Mouse (Mus musculus) frontal cortex, adult (tissue): ENCODE measurements around the gene Entpd4b.
"Not testable (repeated sequence)": the region's sequence is repeated elsewhere in the genome, so short reads cannot be mapped to it uniquely, and the experiment has no call there.

Experiments used
- ATAC-seq: cut with Nextera tagmentation; 2 replicates; pipeline ENCODE4 v1.9.2; 2017; ENCODE audit warnings: mild to moderate bottlenecking, moderate library complexity, mixed read lengths; ENCODE audit not compliant: low TSS enrichment

Entpd4b gene

DNA sequence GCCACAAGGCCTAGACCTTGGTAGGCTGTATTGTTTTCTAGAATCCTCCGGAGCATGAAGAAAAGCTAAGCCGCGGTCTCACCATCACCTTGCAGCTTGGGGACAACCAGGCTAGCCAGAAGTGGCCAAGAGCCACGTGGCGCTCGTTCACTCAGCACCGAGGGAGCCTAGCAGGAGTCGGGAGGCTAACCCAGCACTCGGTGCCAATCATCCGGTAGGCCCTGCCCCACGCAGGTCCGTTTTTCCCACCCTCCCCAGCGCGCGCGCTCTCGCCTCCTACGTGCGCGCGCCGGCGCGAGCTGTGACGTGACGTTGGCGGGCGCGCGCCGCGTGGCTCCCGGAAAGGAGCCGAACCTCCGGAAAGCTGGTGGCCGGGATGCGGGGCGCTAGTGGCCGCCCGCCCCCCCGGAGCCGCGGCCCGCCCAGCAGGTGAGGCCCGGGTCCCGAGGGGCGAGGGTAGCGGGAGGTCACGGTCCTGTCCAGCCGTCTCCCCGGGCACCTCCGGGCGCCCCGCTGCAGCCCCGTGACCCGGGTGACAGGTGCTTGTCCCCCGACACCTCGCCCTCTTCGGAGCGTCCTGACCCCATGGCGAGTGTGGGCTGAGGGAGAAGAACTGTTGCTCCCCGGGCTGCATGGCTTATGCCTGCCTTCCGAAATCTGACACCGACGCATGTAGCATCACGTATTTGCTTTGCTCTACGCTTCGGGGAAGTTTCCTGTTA lies at the start of gene Entpd4b:
Entpd4b (plus strand) TSS at position 315 of the 722 bp plus-strand sequence.
- peak; percentile 97 for ATAC-seq

- not testable (repeated sequence) for ATAC-seq
These were observed 48.2 kb upstream of the Entpd4b start for GRCm38 (mm10) chr14:69507000-69507399.

GRCm38 (mm10) chr14:69512449-69512848 lies 42.8 kb upstream of the Entpd4b start, which contains the start of gene Gm27179:
Gm27179 (minus strand) TSS chr14:69512549.
- not testable (repeated sequence) for ATAC-seq

- ATAC-seq = not testable (repeated sequence)
These were observed 34.4 kb upstream of the Entpd4b start for GRCm38 (mm10) chr14:69520810-69521209.

- ATAC-seq = not testable (repeated sequence)
These were observed 32.2 kb upstream of the Entpd4b start for GRCm38 (mm10) chr14:69523001-69523400.

GRCm38 (mm10) chr14:69526202-69526601 lies 29.0 kb upstream of the Entpd4b start:
- not testable (repeated sequence) for ATAC-seq

DNA sequence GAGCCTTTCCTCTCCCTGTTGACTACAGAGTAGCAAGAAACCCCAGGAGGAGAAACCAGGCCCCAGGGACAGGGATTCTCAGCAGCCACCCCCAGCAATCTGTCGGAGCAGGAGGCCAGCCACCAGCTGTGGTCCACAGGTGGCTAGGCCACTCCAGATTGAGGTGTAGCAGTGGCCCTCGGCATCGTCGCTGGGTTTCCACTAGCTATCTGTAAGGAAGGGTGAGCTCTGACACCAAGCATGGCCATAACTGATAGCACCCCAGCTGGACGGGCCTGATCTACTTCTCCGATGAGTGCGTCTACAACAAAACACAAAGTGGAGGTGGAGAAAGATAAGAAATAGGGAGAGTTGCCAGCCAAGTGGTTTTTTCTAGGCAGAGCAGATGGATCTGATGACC lies 18.7 kb upstream of the Entpd4b start:
- ATAC-seq = not testable (repeated sequence)

- ATAC-seq = not testable (repeated sequence)
These were observed 15.1 kb upstream of the Entpd4b start for GRCm38 (mm10) chr14:69540113-69540512.

DNA sequence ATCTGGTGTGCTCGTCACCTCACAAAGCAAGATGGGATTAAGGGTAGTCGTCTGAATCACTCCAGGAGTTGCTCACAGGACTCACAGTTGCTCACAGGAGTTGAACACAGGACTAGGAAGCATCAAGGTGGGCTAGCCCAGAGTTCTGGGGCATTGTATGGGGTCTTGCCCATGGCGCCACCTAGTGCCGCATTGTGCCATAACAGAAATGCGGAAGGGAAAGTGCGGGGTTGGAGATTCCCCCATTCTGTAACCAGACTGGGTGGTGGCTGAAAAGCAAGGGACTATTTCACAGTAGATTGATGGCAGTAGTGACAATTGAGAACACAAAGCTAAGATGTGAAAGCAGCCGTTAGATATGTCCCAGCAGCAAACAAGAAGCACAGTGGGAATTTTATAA lies 12.5 kb upstream of the Entpd4b start:
- not testable (repeated sequence) for ATAC-seq

GRCm38 (mm10) chr14:69544033-69544432 lies 11.2 kb upstream of the Entpd4b start:
- peak; percentile 77; the same call in 1 of the 2 replicates for ATAC-seq

DNA sequence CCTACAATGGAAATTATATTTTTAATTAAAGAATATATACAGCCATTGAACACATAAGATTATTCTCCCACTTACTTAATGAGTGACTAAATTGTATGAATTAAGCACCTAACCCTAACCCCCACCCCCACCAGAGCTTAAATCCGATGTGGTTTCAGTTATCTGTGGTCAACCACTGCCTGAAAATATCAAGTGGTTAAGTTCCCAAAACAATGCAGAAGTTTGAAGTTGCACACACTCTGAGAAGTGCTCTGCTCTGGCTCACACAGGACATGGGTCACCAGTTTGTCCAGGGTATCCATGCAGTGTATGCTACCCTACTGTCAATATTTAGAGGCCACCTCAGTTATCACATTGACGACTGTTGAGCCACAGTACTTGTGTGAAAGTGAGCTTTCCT lies 10.2 kb upstream of the Entpd4b start:
- not testable (repeated sequence) for ATAC-seq

GRCm38 (mm10) chr14:69547310-69547709 lies 7.9 kb upstream of the Entpd4b start:
- ATAC-seq = not testable (repeated sequence)

DNA sequence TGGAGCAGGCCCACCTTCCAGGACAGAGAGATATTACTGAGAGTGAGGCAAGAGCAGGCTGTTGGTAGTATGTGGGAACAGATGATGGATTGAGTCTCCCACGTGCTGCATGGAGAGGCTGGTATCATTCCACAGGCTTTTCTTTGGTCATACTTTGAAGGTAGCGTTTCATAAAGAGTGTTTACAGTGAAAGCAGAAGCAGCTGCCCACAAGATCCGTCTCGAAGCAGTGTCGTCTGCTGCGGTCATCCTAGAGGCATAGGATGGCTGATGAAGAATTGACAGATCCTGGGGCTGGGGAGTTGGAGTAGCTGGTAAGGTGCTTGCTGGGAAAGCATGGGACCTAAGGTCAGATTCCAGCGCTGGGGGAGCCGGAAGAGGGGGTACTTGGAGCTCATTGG lies 1.6 kb downstream of the Entpd4b start:
- ATAC-seq = not testable (repeated sequence)

DNA sequence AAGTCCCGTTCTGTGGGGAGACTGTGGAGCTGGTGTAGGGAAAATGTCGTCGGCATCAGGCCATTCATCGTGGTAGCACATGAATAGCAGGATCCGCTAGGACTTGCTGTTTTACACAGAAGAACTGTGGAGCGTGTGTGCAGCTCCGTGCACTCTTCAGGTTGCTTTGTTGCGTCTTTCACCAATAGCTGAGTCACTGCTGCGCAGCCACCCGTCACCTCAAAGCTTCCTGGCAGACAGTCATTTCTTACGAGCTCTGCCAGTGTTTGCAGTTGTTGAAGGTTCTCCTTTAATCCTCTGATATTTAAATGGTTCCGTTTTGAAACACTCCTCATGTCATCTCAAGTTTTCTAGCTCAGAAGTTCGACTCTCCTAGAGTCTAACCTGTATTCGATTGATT lies 2.3 kb downstream of the Entpd4b start:
- not testable (repeated sequence) for ATAC-seq
